In genomic region chr9:107335046-107335445, GRCm38 (mm10) we compare ENCODE assay signal across 1 mouse cellular context.
TF ChIP-seq lines count a peak whose summit lies in the region.

No protein-coding gene starts in this region.

TF ChIP-seq in MEL, 35 proteins besides CTCF, POLR2A, EP300 and RAD21:
- TF ChIP-seq USF2 (IDR thresholded peaks at IDR 0.05; ENCODE audit: borderline replicate concordance in 1 of 2, insufficient read depth in 1 of 2, low read depth in 1 of 2, low read length in 2 of 2) (no peak), ZC3H11A (IDR thresholded peaks at IDR 0.05; ENCODE audit: low read depth, low read length) (no peak), KAT2A (conservative IDR thresholded peaks at IDR 0.05; ENCODE audit: low read depth, low read length) (no peak), GABPA (IDR thresholded peaks at IDR 0.05; ENCODE audit: low read depth, low read length) (no peak)
